Mouse (Mus musculus): ENCODE measurements around the gene Dennd2a.

Gene Dennd2a

DNA sequence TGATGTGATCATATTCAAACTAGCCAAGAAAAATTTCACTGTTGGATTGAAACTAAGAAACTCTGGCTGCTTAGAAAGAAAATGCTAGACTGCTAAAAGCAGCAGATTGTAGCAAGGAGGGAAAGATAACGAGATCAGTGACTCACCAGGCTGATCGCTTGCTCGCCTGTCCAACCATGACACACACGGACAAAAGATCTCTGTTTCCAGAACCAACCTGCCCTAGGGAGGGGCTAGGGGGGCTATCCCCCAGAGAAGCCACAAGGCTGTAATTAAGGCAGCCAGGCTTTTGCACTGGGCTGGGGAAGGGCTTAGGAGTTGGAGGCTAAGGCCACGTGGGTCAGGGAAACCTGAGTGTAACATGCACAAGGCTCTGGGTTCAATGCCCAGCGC, 41.9 kb downstream of the Dennd2a start:
- no peak for DNase-seq (ENCODE audit: low read depth, low spot score)

DNA sequence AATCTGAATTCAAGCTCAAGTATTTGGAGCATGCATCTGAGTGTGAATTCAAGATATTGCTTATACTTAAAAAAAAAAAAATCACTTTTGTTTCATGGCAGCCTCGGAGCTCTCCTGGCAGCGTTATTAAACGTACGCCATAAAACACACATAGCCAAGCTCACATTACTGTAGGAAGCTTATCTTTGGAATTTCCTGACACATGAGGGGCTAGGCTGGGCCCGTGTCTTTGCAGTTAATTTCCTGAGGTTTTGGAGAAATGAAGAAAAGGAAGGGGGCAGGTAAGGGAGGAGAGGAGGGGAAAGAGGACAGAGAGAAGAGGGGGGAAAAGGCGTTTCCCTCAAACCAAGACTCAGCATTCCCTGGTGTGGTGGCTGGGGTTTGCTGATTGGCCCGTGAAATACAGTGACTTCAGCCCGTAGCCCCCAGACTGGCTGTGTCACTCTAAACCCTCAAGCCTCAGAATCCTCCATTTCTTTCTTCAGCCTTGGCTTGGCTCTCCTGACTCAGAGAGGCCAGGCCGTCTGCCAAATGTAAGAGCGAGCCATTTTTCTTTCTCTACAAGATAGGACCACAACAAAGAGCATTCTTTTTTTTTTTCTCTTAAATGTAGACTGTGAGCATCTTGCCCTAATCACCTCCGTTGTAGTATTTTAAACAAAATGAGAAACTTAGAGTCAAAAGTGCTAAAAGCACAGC, 42.5 kb downstream of the Dennd2a start:
- DNase-seq (ENCODE audit: low read depth, low spot score) = no peak

GRCm38 (mm10) chr6:39503476-39503875, 54.2 kb downstream of the Dennd2a start:
- DNase-seq (ENCODE audit: low read depth, low spot score) = peak; percentile 37

DNA sequence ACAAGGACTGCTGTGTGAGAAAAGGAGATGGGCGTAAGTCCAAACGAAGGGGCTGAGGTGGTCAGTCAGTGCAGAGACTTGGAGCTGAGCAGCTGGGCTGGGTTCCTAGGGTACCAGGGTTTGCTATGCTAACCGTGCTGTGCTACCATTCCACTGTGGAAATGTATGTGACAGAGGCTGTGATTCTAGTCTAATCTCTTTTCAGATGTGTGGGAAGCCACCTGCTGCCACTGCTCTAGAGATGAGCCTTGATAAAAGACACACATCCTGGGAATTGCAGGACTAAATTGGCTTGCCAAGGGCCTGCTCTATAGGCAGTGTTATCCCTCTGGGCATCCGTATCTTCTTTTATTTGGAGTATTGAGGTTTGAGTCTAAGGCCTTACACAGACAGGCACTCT, 60.5 kb downstream of the Dennd2a start:
- DNase-seq (ENCODE audit: low read depth, low spot score) = no peak

GRCm38 (mm10) chr6:39493129-39493714, 64.4 kb downstream of the Dennd2a start:
- no peak for DNase-seq (ENCODE audit: low read depth, low spot score)

- DNase-seq (ENCODE audit: low read depth, low spot score) = no peak
Measured at GRCm38 (mm10) chr6:39492161-39492560, 65.5 kb downstream of the Dennd2a start.

- peak; percentile 46 for DNase-seq (ENCODE audit: low read depth, low spot score)
Measured at GRCm38 (mm10) chr6:39491203-39491602, 66.5 kb downstream of the Dennd2a start.

- DNase-seq (ENCODE audit: low read depth, low spot score) = no peak
Measured at GRCm38 (mm10) chr6:39488292-39488691, 69.4 kb downstream of the Dennd2a start.

DNA sequence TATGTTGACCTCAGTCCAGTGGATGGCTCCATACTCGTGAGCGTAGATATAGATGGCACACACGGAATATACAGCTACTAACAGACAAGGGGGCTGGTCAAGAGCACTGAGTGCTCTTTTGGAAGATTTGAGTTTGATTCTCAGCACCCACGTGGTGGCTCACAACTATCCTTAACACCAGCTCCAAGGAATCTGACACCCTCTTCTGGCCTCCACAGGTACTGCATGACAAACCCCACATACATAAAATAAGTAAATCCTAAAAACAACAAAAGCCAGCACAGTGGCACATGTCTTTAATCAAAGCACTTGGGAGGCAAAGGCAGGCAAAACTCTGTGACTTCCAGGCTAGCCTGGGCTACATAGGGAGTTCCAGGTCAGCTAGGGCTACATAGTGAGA, 74.0 kb downstream of the Dennd2a start:
- DNase-seq (ENCODE audit: low read depth, low spot score) = no peak

DNA sequence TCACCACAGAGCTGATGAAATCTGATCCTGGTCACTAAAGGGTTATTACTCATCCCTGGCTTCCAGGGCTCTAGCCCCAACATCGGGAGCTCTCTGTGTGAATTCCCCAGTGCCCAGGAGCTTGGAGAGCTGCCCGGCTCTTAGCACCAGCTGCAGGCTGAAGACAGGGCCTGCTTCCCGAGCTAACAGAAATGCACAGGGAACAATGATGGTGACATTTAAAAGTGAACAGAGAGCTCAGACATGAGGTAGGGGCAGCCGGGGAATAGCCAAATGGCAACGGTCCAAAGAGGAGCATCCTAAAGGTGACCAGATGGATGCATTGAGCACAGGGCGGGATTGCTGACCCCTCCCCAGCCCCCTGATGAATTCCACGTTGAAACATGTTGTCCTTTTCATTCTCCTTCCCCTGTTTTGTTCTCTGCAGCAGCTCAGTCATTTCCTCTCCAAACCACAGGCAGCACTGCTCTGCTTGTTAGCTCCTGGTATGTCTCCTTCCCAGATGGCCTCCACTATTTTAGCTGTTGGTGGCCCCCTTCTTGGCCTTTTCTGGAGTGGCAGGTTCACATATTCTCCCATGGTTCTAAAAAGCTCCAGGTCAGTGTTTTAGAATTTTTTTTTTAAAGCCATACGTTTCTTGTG, 79.0 kb downstream of the Dennd2a start:
- DNase-seq (ENCODE audit: low read depth, low spot score) = no peak

DNA sequence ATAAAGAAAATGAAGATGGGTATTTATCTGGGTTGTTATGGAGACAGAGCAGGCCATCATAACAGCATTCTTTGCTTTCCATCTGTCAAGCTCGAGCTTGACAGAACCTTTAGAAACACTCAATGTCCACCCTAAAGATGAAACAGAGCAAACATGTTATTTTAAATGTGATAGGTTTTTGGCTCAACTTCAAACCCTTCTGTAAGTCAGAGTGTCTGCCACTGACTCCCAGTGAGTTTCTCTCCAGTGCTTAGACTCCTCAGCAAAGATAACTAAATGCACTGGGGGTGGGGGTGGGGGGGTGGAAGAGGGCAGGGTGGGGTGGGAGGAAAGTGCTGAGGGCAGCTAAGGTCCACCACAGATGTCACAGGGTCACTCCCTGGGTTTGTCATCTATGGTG, 81.0 kb downstream of the Dennd2a start:
- no peak for DNase-seq (ENCODE audit: low read depth, low spot score)

DNA sequence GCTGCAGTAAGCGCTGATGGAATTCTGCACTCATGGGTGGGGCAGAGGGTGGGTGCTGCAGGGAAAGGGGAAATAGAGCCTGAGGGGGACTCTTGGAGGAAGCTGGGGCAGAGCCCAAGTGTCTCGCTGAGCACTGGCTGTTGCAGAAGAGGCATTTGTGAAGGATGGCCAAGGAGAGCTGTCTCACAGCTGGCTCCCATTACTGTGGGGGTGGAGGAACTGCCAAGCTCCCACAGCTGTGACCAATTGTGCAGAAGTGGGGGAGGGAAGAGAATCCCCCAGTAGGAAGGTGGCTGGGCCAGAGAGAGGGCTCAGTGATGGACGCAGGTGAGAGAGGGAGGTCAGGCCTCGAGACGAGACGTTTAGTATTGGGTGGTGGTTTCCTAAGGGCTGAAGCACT, 83.2 kb downstream of the Dennd2a start:
- peak; percentile 73 for DNase-seq (ENCODE audit: low read depth, low spot score)

DNA sequence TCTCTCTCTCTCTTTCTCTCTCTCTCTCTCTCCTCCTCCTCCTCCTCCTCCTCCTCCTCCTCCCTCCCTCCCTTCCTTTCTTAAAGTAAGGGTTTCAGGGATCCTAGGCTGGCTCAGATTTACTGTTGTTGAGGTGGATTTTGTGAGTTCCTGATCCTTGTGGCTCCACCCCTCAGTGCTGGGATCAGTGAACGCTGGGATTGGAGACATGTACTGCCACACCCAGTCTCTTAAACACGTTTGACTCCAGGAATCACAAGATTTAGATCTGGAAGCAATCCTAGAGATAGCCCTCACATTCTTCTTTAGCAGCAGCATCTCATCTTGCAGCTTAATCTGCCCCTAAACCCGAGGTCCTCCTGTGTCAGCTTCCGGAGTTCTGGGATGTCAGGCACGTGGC, 84.8 kb downstream of the Dennd2a start:
- DNase-seq (ENCODE audit: low read depth, low spot score) = no peak

- no peak for DNase-seq (ENCODE audit: low read depth, low spot score)
Measured at GRCm38 (mm10) chr6:39472271-39472670, 85.4 kb downstream of the Dennd2a start.

- DNase-seq (ENCODE audit: low read depth, low spot score) = no peak
Measured at GRCm38 (mm10) chr6:39470076-39470475, 87.6 kb downstream of the Dennd2a start.

DNA sequence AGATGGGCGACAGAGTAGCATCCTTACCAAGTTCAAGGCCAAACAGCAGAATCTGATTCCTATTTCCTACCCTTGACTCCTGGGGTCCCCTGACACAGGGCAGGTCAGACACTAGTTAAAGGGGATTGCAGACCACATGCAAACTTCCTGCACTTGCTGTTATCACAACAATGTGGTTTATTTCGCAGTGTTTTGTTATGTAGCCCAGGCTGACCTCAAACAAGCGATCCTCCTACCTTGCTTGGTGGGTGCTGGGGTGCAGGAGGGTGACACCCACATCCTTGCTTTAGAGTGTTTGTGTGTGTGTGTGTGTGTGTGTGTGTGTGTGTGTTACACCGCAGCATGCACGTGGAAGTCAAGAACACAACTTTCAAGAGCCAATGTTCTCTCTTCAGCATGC, 88.2 kb downstream of the Dennd2a start:
- no peak for DNase-seq (ENCODE audit: low read depth, low spot score)

GRCm38 (mm10) chr6:39462621-39463538, 94.8 kb downstream of the Dennd2a start:
- peak; percentile 82 for DNase-seq (ENCODE audit: low read depth, low spot score)

- DNase-seq (ENCODE audit: low read depth, low spot score) = no peak
Measured at GRCm38 (mm10) chr6:39460040-39460439, 97.6 kb downstream of the Dennd2a start.

- DNase-seq (ENCODE audit: low read depth, low spot score) = no peak
Measured at GRCm38 (mm10) chr6:39455339-39456160, 102.1 kb downstream of the Dennd2a start.

DNA sequence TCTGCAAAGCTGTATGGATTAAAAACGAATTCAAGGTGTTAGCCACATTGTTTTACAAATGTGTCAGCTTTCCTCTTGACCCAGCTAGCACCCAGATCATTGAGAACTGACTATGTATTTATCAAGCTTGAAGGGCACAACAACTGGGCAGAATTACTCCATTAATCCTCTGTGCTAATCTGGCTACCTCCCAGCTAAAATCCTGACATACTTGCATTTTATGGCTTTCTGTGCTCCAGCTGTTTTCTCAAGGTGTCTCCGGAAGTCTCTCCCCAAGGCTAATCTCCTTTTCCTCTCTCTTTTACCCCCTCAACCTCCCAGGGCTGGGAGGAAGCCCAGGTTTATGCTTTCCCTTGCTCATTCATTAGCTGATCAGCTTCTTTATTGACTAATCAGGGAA, 103.1 kb downstream of the Dennd2a start:
- DNase-seq (ENCODE audit: low read depth, low spot score) = no peak

- no peak for DNase-seq (ENCODE audit: low read depth, low spot score)
Measured at GRCm38 (mm10) chr6:39453564-39453963, 104.1 kb downstream of the Dennd2a start.
